Mouse (Mus musculus) heart, embryonic 14.5 days (tissue): Measurements from ENCODE around the gene Prrx1. TPM values are rescaled to one million over a fixed set of nuclear protein-coding genes. Genes with fewer than 3 reads are reported as not detected.

Experiments used
- ATAC-seq: fragments of 200-750 bp; cut with Nextera tagmentation; 2 replicates; pipeline ENCODE4 v1.8.0; 2017; ENCODE audit warnings: low read depth, moderate TSS enrichment; ENCODE audit not compliant: insufficient number of reproducible peaks, insufficient read depth, low FRiP score
- H3K27ac ChIP-seq, 2 experiments: fragments of 200-500 bp in 1 of 2; fragments of 300-500 bp in 1 of 2; sonication (generic) in 1 of 2; replicated peaks in 1 of 2; 2 replicates each; pipeline ENCODE4 v1.5.1; 2012 to 2014; ENCODE audit warnings: low read depth in 2 of 2, low read length in 2 of 2, control low read depth in 1 of 2, mild to moderate bottlenecking in 1 of 2, mixed read lengths in 1 of 2; ENCODE audit not compliant: control insufficient read depth in 1 of 2, insufficient read depth in 1 of 2
- H3K27me3 ChIP-seq: fragments of 300-500 bp; sonication (generic); 2 replicates; pipeline ENCODE4 v1.6.1; 2014; ENCODE audit warnings: mild to moderate bottlenecking, low read length, control low read depth; ENCODE audit not compliant: control insufficient read depth, insufficient read depth
- H3K36me3 ChIP-seq: fragments of 300-500 bp; sonication (generic); 2 replicates; pipeline ENCODE4 v1.6.1; 2014; ENCODE audit warnings: mild to moderate bottlenecking, control low read depth, low read length, mixed read lengths; ENCODE audit not compliant: control insufficient read depth, insufficient read depth
- H3K4me1 ChIP-seq, 2 experiments: fragments of 200-500 bp in 1 of 2; fragments of 300-500 bp in 1 of 2; sonication (generic) in 1 of 2; 2 replicates each; pipeline ENCODE4 v1.6.1; 2012 to 2014; ENCODE audit warnings: low read length in 2 of 2, control low read depth in 1 of 2, mixed read lengths in 1 of 2; ENCODE audit not compliant: control insufficient read depth in 2 of 2, insufficient read depth in 2 of 2
- H3K4me2 ChIP-seq: fragments of 300-500 bp; sonication (generic); 2 replicates; pipeline ENCODE4 v1.6.1; 2014; ENCODE audit warnings: mild to moderate bottlenecking, low read length
- H3K4me3 ChIP-seq, 2 experiments: fragments of 200-500 bp in 1 of 2; fragments of 300-500 bp in 1 of 2; sonication (generic) in 1 of 2; 2 replicates each; pipeline ENCODE4 v1.5.1; 2012 to 2014; ENCODE audit warnings: low read length in 2 of 2, mild to moderate bottlenecking in 2 of 2, control low read depth in 1 of 2, low read depth in 1 of 2, moderate library complexity in 1 of 2; ENCODE audit not compliant: control insufficient read depth in 1 of 2, insufficient read depth in 1 of 2
- H3K9ac ChIP-seq: fragments of 300-500 bp; sonication (generic); 2 replicates; pipeline ENCODE4 v1.6.1; 2014; ENCODE audit warnings: mild to moderate bottlenecking, low read length
- H3K9me3 ChIP-seq: fragments of 300-500 bp; sonication (generic); 2 replicates; pipeline ENCODE4 v1.6.1; 2016; ENCODE audit warnings: low read length, control low read depth; ENCODE audit not compliant: control insufficient read depth
- WGBS: fragments of 180-500 bp; shearing (Covaris S2); extraction: QIAGEN DNeasy Blood & Tissue Kit; methylation state at CpG from one replicate; pipeline ENCODE4 v1.1.7; 2014; 5-methylcytosine and 5-hydroxymethylcytosine counted together
- polyA plus RNA-seq: library from polyadenylated mRNA; unstranded; fragments of >200 nt; fragmentation: Nextera tagmentation; extraction: Ambion mirVana; gene quantifications from 2 replicates; pipeline ENCODE4 v1.2.1, GENCODE M21; 2014

Prrx1 gene
- polyA plus RNA-seq, 1 experiment from 2014 or later, result 8.9 TPM

DNA sequence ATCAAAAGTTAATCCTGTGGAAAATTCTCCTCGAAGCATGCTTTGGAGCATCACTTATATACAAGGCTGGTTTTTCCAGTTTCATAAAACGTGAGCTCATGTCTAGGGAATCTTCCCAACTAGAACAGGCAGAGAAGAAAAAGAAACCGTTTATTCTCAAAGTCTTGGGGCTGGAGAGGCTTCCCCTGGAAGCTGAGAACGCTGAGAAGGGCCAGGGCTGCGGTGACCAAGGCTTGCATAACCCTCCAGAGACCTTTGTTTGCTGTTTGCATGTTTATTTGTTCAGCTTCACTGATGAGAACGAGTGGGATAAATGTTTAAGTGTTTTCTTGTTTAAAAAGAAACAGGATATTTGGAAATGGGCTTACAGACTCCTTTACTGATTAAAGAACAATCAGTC, 11.2 kb downstream of the Prrx1 start:
- Histone ChIP-seq H3K4me3 (no peak overlapping the region), H3K9ac (no peak overlapping the region), H3K27ac (no peak overlapping the region), H3K4me1 (no peaks in the 10 kb centered on the region), H3K9me3 (no peaks in the 10 kb centered on the region), H3K4me2 (no peak overlapping the region), H3K36me3 (no peaks in the 10 kb centered on the region), H3K27me3 (peaks cover 6% of the 10 kb centered on the region)
- WGBS, result 30% methylated on average over 6 of the region's 6 CpGs
- no peak for ATAC-seq

DNA sequence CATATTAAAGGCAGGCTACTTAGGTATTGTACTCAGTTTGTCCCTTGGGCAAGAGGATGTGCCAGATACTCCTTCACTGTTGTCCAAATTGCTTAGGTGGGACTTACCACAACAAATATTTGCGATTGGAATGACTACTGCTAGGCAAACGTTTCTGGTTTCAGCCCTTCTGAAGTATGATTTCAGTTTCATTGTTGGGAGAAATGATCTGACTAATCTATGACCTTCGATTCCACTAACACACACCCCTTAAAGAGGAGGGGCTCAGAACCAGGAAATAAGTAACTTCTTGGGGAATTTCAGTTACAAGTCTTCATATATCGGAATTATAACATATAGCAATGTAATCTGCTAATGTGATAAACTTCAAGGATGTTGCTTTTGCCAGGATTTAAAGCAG, 20.4 kb downstream of the Prrx1 start:
- no peaks in the 10 kb centered on the region for H3K9me3 ChIP-seq
- no peak overlapping the region for H3K4me3 ChIP-seq
- no peak overlapping the region for H3K27ac ChIP-seq
- no peaks in the 10 kb centered on the region for H3K27me3 ChIP-seq
- H3K4me1 ChIP-seq, result no peaks in the 10 kb centered on the region
- WGBS, result 77% methylated on average over 4 of the region's 4 CpGs
- H3K9ac ChIP-seq, result no peak overlapping the region
- no peaks in the 10 kb centered on the region for H3K36me3 ChIP-seq
- no peak for ATAC-seq
- no peak overlapping the region for H3K4me2 ChIP-seq

DNA sequence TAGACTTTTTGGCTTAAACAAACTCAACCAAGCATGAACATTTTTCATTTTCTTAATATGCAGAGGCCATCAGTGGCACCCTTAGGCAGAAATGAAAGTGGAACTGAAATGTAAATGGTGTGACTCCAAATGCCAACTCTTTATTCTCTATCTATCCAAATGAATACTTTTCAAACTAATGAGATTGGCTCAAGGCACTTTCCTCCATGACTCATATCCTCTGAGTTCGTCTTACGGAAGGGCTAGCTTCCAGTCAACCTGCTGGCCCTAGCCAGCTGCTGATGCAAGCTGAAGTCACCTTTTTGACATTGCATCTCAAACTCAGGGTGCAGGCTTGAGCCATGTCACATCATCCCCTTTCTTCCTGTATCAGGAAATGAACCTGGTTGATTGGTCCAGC, 21.6 kb downstream of the Prrx1 start:
- no peaks in the 10 kb centered on the region for H3K9me3 ChIP-seq
- H3K9ac ChIP-seq, result no peak overlapping the region
- no peak for ATAC-seq
- 66% methylated on average over 2 of the region's 2 CpGs for WGBS
- H3K27ac ChIP-seq, result no peak overlapping the region
- no peaks in the 10 kb centered on the region for H3K4me1 ChIP-seq
- H3K4me3 ChIP-seq, result no peak overlapping the region
- no peak overlapping the region for H3K4me2 ChIP-seq
- no peaks in the 10 kb centered on the region for H3K36me3 ChIP-seq
- H3K27me3 ChIP-seq, result no peaks in the 10 kb centered on the region

DNA sequence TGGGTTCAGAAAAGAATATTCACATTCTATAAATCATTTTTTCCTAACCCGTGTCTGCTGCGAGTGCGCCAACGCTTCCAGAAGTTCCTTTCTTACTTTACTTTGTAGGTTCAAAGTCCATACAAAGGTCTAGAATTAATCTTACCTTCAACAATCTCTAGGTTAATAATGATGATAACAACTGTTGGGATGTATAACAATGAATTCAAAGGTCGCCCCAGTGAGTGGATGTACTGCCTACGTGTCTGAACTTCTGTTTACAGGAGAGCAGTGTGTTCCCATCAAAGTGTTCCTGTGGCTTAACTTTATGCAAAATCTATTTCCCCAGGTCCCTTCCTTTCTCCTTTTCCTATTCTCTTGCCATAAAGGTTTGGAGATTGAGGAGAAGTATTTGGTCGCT, 24.4 kb downstream of the Prrx1 start:
- H3K4me3 ChIP-seq, result no peak overlapping the region
- ATAC-seq, result no peak
- H3K9me3 ChIP-seq, result no peaks in the 10 kb centered on the region
- H3K4me2 ChIP-seq, result no peak overlapping the region
- no peak overlapping the region for H3K27ac ChIP-seq
- H3K36me3 ChIP-seq, result no peaks in the 10 kb centered on the region
- H3K9ac ChIP-seq, result no peak overlapping the region
- no peaks in the 10 kb centered on the region for H3K27me3 ChIP-seq
- 89% methylated on average over 7 of the region's 7 CpGs for WGBS
- peaks cover 2% of the 10 kb centered on the region in 2 experiments; a peak in 1 of 4 replicates for H3K4me1 ChIP-seq

DNA sequence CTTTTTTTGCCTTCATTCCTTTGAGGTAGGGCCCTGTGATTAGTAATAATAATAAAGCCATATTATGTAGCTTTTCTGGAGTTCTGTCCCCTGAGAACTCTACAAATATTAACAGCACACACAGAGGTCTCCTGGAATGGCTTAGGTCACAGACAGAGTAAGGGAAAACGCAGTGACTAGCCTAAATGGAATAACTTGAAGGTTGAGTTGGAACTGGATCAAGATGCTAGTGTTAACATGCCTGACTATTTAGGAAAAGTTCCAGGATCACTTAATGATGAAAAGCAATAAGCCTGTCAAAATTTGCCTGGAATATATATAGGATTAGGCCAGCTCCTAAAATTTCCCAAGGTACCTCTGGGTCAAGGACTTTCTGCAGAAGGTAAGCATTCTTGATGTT, 28.0 kb downstream of the Prrx1 start:
- no peaks in the 10 kb centered on the region for H3K27me3 ChIP-seq
- H3K9me3 ChIP-seq, result no peaks in the 10 kb centered on the region
- H3K4me2 ChIP-seq, result no peak overlapping the region
- H3K9ac ChIP-seq, result no peak overlapping the region
- peaks cover 7 to 23% of the 10 kb centered on the region in 2 experiments for H3K4me1 ChIP-seq
- H3K36me3 ChIP-seq, result no peaks in the 10 kb centered on the region
- no peak overlapping the region for H3K4me3 ChIP-seq
- no peak for ATAC-seq
- H3K27ac ChIP-seq, result no peak overlapping the region
- 67% methylated on average over 1 of the region's 1 CpGs for WGBS

DNA sequence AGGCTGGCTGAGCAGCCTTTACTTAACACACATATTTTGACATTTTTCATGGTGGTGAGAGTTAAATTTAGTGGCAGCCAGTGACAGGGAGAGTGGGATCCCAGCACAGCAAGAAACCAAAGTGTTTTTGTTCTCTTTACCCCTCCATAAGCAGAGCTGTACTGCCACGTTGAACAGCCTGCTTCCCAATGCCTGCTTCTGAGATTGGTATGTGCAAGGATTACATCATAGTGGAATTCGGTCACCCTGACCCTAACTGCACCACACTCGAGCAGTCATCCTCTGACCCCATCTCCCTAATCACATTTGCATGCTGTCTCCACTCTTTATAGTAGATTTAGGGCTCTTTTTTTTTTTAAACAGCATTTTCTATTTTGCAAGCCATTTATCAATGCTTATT, 28.4 kb downstream of the Prrx1 start:
- no peak for ATAC-seq
- Histone ChIP-seq H3K4me3 (no peak overlapping the region), H3K27me3 (no peaks in the 10 kb centered on the region), H3K36me3 (no peaks in the 10 kb centered on the region), H3K4me2 (no peak overlapping the region), H3K4me1 (peaks cover 8 to 26% of the 10 kb centered on the region in 2 experiments), H3K27ac (no peak overlapping the region), H3K9ac (no peak overlapping the region), H3K9me3 (no peaks in the 10 kb centered on the region)
- 17% methylated on average over 3 of the region's 3 CpGs for WGBS

DNA sequence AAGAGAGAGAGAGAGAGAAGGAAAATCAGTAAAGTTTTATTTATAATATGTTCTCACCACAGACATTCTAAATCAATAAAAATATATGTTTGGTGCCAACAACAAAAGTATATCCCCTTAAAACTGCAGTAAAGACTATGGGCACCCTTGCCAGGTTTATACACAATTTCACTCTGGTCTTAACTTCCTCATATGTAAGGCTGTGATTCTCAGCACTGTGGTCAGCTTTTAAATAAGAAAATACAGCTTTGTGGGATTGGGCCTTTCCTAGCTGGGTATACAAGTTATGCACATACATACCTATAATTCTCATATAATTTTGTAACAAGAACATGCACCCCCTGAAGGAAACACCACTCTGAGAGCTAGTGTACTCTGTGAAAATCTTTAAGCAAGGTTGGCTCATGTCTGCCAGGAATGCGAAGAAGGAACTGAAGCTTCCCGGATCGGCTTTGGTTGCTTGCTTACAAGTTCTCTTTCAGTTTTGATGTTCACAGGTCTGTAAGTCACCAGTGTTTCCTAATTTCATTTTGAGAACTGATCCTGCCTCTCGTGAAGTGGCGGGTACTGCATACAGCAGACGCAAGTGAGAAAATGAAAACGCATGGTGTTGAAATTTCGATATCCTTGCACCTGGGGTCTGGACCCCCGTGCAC, 29.4 kb downstream of the Prrx1 start:
- ATAC-seq, result no peak
- Histone ChIP-seq H3K9ac (no peak overlapping the region), H3K4me2 (no peak overlapping the region), H3K36me3 (no peaks in the 10 kb centered on the region), H3K9me3 (no peaks in the 10 kb centered on the region), H3K27me3 (no peaks in the 10 kb centered on the region), H3K4me1 (peaks cover 9 to 29% of the 10 kb centered on the region in 2 experiments), H3K27ac (no peak overlapping the region), H3K4me3 (no peak overlapping the region)
- 87% methylated on average over 9 of the region's 9 CpGs for WGBS
